Mouse (Mus musculus): ENCODE data around the gene Gabra4. TPM values are rescaled to one million over a fixed set of nuclear protein-coding genes. Genes with fewer than 3 reads are reported as not detected.

Gabra4 gene
- polyA plus RNA-seq (2016; fragmentation: Nextera tagmentation; extraction: Ambion mirVana) = 1.4 and 1.9 TPM in 2 replicates

GRCm38 (mm10) chr5:71658115-71658497 lies at the start of gene Gabra4:
Gene Gabra4, minus strand, starts transcription at chr5:71658308.
- Histone ChIP-seq H3K27me3 (ENCODE audit: insufficient read depth, poor library complexity, severe bottlenecking) (peaks cover 46% of the 10 kb centered on the region), H3K27ac (peak within 1 kb of the TSS; percentile 64), H3K4me1 (replicated peaks) (peaks cover 20% of the 10 kb centered on the region; the same call in 1 of the 2 replicates), H3K36me3 (no peaks in the 10 kb centered on the region), H3K4me3 (peak within 1 kb of the TSS; percentile 68), H3K9me3 (no peaks in the 10 kb centered on the region)
- no peak for DNase-seq (ENCODE audit: low spot score)
- 2% methylated on average over 15 of the region's 15 CpGs for WGBS

GRCm38 (mm10) chr5:71701273-71701614 lies 43.1 kb upstream of the Gabra4 start:
- Histone ChIP-seq H3K36me3 (no peaks in the 10 kb centered on the region), H3K27me3 (ENCODE audit: insufficient read depth, poor library complexity, severe bottlenecking) (peaks cover 6% of the 10 kb centered on the region; the same call in 1 of the 2 replicates), H3K9me3 (no peaks in the 10 kb centered on the region), H3K4me1 (replicated peaks) (peaks cover 11% of the 10 kb centered on the region), H3K4me3 (peak overlapping the region; percentile 67), H3K27ac (peak overlapping the region; percentile 50; the same call in 1 of the 2 replicates)
- no peak for DNase-seq (ENCODE audit: low spot score)
- WGBS = 3% methylated on average over 6 of the region's 6 CpGs

- Histone ChIP-seq H3K27ac (peak overlapping the region; percentile 50; the same call in 1 of the 2 replicates), H3K36me3 (no peaks in the 10 kb centered on the region), H3K27me3 (ENCODE audit: insufficient read depth, poor library complexity, severe bottlenecking) (peaks cover 6% of the 10 kb centered on the region; the same call in 1 of the 2 replicates), H3K4me1 (replicated peaks) (peaks cover 11% of the 10 kb centered on the region), H3K9me3 (no peaks in the 10 kb centered on the region), H3K4me3 (peak overlapping the region; percentile 67)
- peak; percentile 77 for DNase-seq (ENCODE audit: low spot score)
- under 1% methylated on average over 46 of the region's 46 CpGs for WGBS
These were observed 42.6 kb upstream of the Gabra4 start for GRCm38 (mm10) chr5:71700468-71701272.

GRCm38 (mm10) chr5:71699696-71700467 lies 41.8 kb upstream of the Gabra4 start:
- Histone ChIP-seq H3K36me3 (no peaks in the 10 kb centered on the region), H3K4me3 (peak overlapping the region; percentile 67), H3K4me1 (replicated peaks) (peaks cover 11% of the 10 kb centered on the region), H3K27me3 (ENCODE audit: insufficient read depth, poor library complexity, severe bottlenecking) (peaks cover 6% of the 10 kb centered on the region; the same call in 1 of the 2 replicates), H3K9me3 (no peaks in the 10 kb centered on the region), H3K27ac (no peak overlapping the region)
- DNase-seq (ENCODE audit: low spot score) = peak; percentile 57
- under 1% methylated on average over 19 of the region's 19 CpGs for WGBS

GRCm38 (mm10) chr5:71665593-71665992 lies 7.5 kb upstream of the Gabra4 start:
- 70% methylated on average over 4 of the region's 4 CpGs for WGBS
- Histone ChIP-seq H3K9me3 (no peaks in the 10 kb centered on the region), H3K4me1 (replicated peaks) (no peaks in the 10 kb centered on the region), H3K36me3 (no peaks in the 10 kb centered on the region), H3K4me3 (no peak overlapping the region), H3K27ac (no peak overlapping the region), H3K27me3 (ENCODE audit: insufficient read depth, poor library complexity, severe bottlenecking) (no peaks in the 10 kb centered on the region)
- DNase-seq (ENCODE audit: low spot score) = no peak

GRCm38 (mm10) chr5:71657482-71658114 lies 510 bp downstream of the Gabra4 start, which contains the start of gene Gabrb1:
Gene Gabrb1, plus strand, starts transcription at chr5:71658113.
- H3K27ac ChIP-seq = peak within 1 kb of the TSS; percentile 64
- H3K36me3 ChIP-seq = no peaks in the 10 kb centered on the region
- WGBS = under 1% methylated on average over 49 of the region's 49 CpGs
- no peaks in the 10 kb centered on the region for H3K9me3 ChIP-seq
- peaks cover 20% of the 10 kb centered on the region; the same call in 1 of the 2 replicates for H3K4me1 ChIP-seq (replicated peaks)
- peaks cover 46% of the 10 kb centered on the region for H3K27me3 ChIP-seq (ENCODE audit: insufficient read depth, poor library complexity, severe bottlenecking)
- peak within 1 kb of the TSS; percentile 68 for H3K4me3 ChIP-seq
- DNase-seq (ENCODE audit: low spot score) = peak; percentile 57

GRCm38 (mm10) chr5:71656771-71657170 lies 1.3 kb downstream of the Gabra4 start:
- Histone ChIP-seq H3K36me3 (no peaks in the 10 kb centered on the region), H3K9me3 (no peaks in the 10 kb centered on the region), H3K4me1 (replicated peaks) (peaks cover 20% of the 10 kb centered on the region; the same call in 1 of the 2 replicates), H3K27me3 (ENCODE audit: insufficient read depth, poor library complexity, severe bottlenecking) (peaks cover 46% of the 10 kb centered on the region), H3K4me3 (peak overlapping the region; percentile 68), H3K27ac (no peak overlapping the region)
- 13% methylated on average over 10 of the region's 10 CpGs for WGBS
- DNase-seq (ENCODE audit: low spot score) = no peak

GRCm38 (mm10) chr5:71654056-71654455 lies 4.1 kb downstream of the Gabra4 start:
- no peaks in the 10 kb centered on the region for H3K36me3 ChIP-seq
- peaks cover 35% of the 10 kb centered on the region for H3K27me3 ChIP-seq (ENCODE audit: insufficient read depth, poor library complexity, severe bottlenecking)
- no peaks in the 10 kb centered on the region for H3K9me3 ChIP-seq
- H3K27ac ChIP-seq = no peak overlapping the region
- peaks cover 20% of the 10 kb centered on the region; the same call in 1 of the 2 replicates for H3K4me1 ChIP-seq (replicated peaks)
- DNase-seq (ENCODE audit: low spot score) = no peak
- H3K4me3 ChIP-seq = no peak overlapping the region
- 88% methylated on average over 5 of the region's 5 CpGs for WGBS

GRCm38 (mm10) chr5:71648108-71648507 lies 10.0 kb downstream of the Gabra4 start:
- Histone ChIP-seq H3K9me3 (no peaks in the 10 kb centered on the region), H3K27me3 (ENCODE audit: insufficient read depth, poor library complexity, severe bottlenecking) (no peaks in the 10 kb centered on the region), H3K4me3 (no peak overlapping the region), H3K4me1 (replicated peaks) (no peaks in the 10 kb centered on the region), H3K27ac (no peak overlapping the region), H3K36me3 (no peaks in the 10 kb centered on the region)
- DNase-seq (ENCODE audit: low spot score) = no peak
- WGBS = 82% methylated on average over 2 of the region's 2 CpGs

- no peaks in the 10 kb centered on the region for H3K9me3 ChIP-seq
- no peaks in the 10 kb centered on the region for H3K27me3 ChIP-seq (ENCODE audit: insufficient read depth, poor library complexity, severe bottlenecking)
- H3K36me3 ChIP-seq = no peaks in the 10 kb centered on the region
- H3K4me1 ChIP-seq (replicated peaks) = no peaks in the 10 kb centered on the region
- WGBS = 89% methylated on average over 10 of the region's 10 CpGs
- no peak for DNase-seq (ENCODE audit: low spot score)
- H3K4me3 ChIP-seq = no peak overlapping the region
- H3K27ac ChIP-seq = no peak overlapping the region
These were observed 18.3 kb downstream of the Gabra4 start for GRCm38 (mm10) chr5:71639804-71640203.

- H3K9me3 ChIP-seq = no peaks in the 10 kb centered on the region
- no peak overlapping the region for H3K4me3 ChIP-seq
- no peaks in the 10 kb centered on the region for H3K27me3 ChIP-seq (ENCODE audit: insufficient read depth, poor library complexity, severe bottlenecking)
- no peaks in the 10 kb centered on the region for H3K36me3 ChIP-seq
- DNase-seq (ENCODE audit: low spot score) = no peak
- no peak overlapping the region for H3K27ac ChIP-seq
- H3K4me1 ChIP-seq (replicated peaks) = no peaks in the 10 kb centered on the region
- WGBS = 87% methylated on average over 3 of the region's 3 CpGs
These were observed 30.3 kb downstream of the Gabra4 start for GRCm38 (mm10) chr5:71627820-71628219.

- Histone ChIP-seq H3K4me1 (replicated peaks) (no peaks in the 10 kb centered on the region), H3K27ac (no peak overlapping the region), H3K9me3 (no peaks in the 10 kb centered on the region), H3K27me3 (ENCODE audit: insufficient read depth, poor library complexity, severe bottlenecking) (no peaks in the 10 kb centered on the region), H3K36me3 (no peaks in the 10 kb centered on the region), H3K4me3 (no peak overlapping the region)
- no peak for DNase-seq (ENCODE audit: low spot score)
- WGBS = 79% methylated on average over 4 of the region's 4 CpGs
These were observed 41.4 kb downstream of the Gabra4 start for GRCm38 (mm10) chr5:71616734-71617133.

All from hindbrain, embryonic 10.5 days (tissue).